Mouse (Mus musculus): ENCODE measurements at regions not wholly inside any gene's neighbourhood (a gene's known extent, or its start where the extent isn't known, plus 50 kb on each side); places are given as distances from the start of the nearest gene placed in this dataset.

DNA sequence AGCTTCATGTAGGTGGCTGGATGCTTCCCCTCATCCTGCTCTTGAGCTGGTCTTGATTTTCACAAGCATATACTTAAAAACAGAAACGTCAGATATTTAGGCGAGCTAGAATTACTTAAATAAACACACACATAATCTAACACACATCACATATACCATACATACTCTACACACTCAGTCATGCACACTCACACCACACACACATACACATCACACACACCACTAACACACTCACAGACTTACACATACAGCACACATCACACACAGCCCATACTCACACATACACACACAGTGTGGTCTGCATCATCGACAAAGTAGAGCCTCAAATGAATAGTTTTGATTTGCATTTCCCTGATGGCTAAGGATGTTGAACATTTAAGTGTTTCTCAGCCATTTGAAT lies 116.9 kb downstream of the Spry2 start:
- no peak for DNase-seq (ENCODE audit: low read depth)

DNA sequence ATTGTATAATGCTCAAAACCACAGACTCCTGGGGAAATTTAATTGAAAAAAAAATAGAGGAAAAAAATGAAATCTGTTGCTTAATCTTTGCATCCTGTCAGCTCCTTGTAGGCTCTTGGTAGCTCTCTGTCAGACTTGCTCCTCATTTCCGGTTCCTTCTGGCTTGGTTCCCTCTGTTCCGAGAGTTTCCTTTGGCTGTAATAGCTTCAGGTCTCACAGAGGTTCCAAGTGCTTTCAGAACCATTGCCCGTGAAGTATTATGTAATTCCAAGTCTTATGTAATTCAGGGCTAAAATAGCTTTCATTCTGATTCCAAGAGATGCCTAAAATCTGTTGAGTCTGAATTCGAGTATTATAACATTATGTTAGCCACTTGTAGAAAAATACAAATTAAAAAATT lies 117.3 kb downstream of the Spry2 start:
- peak; percentile 66 for DNase-seq (ENCODE audit: low read depth)

DNA sequence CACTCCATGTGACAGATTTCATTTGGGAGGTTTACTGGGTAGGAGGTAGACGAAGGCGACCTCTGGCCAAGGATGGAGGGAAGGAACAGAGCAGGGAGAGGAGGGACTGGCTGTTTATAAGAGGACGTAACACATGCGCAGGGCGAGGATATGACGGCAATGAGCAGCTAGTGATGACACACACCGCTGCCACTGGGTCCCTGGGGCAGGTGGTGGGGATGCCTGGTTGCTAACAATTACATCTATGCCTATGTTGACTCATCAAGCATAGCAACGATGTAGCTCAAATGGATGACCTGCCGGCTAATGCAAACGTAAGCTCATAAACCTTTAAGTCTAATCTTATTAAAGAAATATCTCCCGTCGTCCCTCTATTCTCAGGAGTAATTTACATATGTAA lies 122.9 kb downstream of the Spry2 start:
- no peak for DNase-seq (ENCODE audit: low read depth)

DNA sequence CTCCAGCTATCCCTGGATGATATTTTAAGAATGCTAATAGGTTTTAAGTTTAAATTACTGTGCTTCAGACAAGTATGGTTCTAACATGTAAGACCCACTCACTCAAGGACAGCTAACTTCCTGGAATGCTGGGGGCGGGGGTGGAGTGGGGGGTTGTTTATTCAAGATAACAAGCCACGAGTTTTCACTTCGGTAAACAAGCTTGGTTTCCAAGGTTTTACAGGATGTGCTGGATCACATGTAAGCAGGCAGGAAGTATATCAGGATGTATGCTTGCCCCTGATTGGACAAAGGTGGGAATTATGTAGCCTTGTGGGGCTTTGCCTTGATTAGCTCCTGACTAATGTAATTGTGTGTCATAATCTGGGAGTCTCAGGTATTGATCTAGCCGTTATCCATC lies 129.5 kb downstream of the Spry2 start:
- no peak for DNase-seq (ENCODE audit: low read depth)

DNA sequence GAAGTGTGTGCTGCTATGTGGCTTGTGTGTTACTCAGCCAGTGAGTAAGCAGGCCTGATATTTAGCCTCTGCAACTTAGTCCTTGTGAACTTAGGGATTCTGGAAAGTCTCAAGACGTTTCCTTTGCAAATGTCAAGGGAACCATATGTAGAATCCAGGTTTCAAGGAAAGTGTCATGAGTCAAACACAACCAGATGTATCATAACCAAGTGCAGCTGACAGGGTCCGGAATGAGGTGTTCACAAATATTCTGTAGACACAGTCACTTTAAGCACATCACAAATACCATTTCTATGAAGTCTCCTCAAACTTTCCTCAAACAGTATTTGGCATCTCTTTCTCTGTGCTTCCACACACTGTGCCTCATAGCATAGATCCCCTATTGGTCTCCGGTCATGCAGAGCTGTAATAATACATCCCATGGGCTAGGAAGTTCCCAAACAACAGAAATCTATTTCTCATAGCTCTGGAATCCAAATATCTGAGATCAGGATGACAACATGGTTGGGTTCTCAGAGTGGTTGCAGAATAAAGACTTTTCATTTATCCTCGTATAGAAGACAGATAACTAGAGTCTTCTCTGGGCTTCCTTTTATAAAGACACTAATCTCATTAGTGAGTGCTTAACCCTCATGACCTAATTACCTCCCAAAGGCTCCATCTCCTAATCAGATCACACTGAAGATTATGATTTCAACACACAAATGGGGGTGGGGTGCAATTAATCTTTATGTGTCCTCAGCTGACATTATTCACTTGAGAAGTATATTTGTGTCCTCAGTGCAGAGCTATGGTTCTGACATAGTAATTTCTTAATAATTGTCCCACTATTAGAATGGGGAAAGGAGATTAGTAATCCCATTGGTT lies 143.9 kb downstream of the Spry2 start:
- no peak for DNase-seq (ENCODE audit: low read depth)

DNA sequence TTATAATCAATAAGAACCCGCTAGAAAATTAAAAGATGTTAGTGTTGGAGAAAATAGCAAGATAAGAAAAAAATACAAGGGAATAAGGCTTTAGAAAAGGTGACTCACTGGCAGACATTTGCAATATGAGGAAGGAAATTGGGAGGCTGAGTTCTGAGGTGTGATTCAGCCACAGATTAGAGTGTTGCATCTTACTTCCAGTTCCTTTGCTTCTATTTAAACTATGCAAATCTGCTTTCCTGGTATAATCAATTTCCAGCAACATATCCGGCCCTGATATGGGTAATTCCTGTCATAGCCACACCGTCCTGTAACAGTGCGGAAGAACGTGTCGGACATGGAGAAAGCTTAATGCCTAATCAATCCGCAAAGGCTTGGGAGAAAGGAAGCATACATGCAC lies 144.9 kb downstream of the Spry2 start:
- no peak for DNase-seq (ENCODE audit: low read depth)

DNA sequence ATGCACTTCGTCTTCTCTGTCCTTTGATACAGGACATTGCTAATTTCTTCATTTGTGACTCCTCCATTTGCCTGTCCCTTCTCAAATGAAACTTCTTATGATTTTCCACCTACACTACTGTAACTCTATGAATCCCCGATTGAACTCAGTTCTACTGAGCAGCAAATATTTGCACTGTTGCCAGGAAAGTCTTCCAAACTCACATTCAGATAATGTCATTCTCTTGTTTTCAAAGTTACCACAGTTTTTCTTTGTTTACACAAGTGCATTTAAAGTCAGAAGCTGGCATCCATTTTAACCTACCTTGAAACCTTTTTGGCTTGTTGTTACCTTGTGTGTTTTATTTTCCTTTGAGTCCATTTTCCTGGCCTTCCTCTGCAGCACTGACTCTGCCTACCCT lies 152.0 kb downstream of the Spry2 start:
- DNase-seq (ENCODE audit: low read depth), result no peak

DNA sequence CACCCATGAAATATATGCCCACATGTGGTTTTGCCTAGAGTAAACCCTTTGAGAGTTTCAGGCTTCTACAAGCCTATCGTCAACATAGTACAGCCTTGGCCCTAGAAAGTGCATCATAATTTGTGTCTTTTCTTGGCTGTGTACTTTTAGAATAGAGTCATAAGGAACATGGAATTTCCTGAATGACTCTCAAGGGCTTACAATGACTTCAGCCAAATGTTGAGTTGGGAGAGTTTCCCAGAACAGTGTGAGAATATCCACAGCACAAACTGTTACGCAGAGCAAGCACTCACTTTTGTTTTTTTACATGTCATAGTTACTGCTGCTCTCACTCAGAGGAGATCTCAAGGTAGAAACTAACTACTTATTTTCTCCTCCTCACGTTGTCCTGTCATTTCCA lies 152.5 kb downstream of the Spry2 start:
- DNase-seq (ENCODE audit: low read depth), result no peak

DNA sequence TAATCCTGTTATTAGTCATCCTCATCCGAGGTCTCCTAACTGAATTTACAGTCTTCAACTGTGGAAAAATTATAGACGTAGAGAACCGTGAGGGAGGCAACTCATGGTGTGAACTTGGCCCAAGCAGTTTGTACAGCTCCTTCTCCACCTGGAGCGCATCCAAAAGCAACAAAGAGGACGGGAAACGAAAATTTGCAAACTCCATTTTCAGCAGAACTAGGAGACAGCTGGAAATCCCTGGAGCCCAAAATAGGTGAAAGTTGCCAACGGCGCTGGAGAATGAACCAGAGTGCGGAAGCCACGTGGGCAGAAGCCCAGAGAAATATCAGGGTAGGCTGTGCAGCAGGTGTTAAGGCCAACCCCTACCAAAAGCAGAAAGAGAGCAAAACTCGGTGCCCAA lies 155.7 kb downstream of the Spry2 start:
- DNase-seq (ENCODE audit: low read depth), result no peak

DNA sequence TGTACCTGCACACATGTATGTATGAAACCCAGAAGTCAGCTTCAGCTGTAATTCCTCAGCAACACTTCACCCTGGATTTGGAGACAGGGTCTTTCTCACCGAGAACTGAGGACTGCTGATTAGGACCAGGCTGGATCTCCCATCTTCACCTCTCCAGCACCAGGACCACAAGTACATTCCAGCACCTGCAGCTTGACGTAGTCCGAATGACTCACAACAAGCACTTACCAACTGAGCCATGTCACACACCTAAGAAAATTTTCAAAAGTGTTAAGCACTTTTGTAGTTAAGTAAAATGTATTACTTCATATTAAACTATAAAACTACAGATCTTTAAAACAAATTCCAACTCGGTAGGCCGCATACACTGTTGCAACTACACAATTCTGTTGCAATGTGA lies 158.1 kb downstream of the Spry2 start:
- DNase-seq (ENCODE audit: low read depth), result no peak

DNA sequence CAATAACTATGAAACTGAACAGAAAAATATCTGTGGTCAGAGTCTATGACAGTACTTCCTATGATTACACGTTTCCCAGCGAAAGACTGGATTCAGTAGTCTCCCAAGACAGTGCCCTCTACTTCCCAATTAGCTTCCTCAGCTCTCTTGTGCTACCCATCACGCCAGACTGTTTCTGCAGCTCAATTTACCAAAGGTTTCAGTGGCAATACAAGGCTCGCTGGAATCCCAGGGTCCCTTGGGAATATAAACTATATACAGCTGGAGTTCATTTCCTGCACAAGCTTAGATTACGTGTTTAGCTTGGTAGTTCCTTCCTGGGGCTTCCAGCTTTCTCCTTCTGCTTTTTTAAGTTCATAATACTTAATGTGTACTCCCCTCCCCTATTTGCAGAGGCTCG lies 160.3 kb downstream of the Spry2 start:
- no peak for DNase-seq (ENCODE audit: low read depth)

DNA sequence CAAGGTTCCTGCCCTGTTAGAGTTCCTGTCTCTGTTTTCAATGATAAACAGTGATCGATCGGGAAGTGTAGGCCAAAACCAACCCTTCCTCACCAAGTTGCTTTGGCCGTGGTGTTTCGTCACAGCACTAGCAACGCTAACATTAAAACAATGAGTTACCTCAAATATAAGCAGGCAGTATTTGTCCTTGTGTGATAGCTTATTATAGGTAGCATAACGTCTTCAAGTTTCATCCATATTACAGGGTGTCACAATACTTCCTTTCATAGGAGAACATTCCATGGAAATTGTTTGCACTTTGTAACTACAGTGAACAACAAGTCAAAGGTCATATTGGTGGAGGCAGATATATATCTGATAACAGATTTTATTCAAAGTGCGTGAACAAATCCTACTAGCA lies 162.3 kb downstream of the Spry2 start:
- DNase-seq (ENCODE audit: low read depth), result no peak

DNA sequence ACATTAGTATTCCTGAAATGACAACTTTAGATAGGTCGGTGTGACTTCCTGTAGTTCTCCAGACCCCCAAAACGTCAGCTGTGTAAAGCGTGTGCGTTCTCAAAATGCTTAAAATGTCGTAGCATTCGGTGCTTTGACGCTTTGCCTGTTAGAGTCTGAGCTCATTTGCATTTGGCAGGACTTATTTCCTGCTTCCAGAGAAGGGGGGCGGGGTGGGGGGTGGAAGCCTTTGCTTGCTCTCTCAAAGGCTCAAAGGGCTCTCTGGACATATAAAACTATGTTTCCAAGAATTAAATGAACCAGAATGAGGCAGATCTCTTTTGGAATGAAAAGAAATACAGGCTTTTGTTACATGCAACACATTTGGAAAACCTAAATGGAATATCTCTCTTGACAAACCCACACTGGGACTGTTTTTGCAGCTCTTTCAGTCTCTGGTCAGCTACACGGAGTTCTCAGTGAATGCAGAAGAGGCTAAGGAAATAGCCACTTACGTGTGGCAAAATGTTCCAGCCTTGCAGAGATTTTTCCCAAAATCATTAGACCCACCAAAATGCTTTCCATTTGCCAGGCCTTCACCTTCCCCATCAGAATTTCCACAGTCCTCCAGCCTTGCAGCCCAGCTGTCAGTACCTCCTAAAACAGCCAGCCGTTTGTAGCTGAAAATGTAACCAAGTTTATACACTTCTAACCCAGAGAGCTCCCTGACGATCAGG lies 163.4 kb downstream of the Spry2 start:
- DNase-seq (ENCODE audit: low read depth), result no peak

DNA sequence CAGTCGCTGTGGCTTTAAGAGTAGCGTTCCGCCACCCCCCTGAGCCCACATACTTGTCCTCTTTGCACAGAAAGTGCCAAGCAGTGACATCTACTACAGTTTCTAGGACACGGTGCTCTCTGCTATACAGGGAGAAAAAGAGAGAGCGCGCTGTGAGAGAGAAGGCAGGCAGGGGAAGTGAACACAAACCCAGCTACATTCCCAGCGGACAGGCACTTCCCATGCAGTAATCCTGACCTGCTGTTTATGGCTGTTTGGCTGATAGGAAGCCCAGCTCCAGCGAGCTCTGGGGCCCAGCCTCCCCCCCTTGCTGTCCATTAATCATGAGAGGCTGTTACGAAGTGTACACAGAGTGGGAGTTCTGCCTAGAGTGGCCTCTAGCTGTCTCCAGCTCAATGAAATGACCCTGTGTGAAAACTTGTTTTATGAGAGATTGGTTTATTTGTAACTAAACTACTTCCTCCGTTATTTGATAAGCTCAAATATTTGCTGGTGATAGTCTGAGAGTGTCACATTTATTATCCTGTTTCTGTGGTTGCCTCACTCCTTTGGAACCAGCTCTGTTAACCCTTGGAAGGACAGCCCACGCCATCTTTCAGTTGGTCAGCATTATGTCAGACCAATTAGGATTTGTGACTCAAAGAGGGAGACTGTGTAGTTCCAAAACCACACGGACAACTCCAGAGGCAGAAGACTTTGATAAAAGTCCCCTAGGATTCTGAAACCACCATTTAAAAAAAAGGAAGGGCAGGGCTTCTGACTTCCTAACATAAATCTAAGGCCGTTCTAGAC lies 164.2 kb downstream of the Spry2 start:
- no peak for DNase-seq (ENCODE audit: low read depth)

DNA sequence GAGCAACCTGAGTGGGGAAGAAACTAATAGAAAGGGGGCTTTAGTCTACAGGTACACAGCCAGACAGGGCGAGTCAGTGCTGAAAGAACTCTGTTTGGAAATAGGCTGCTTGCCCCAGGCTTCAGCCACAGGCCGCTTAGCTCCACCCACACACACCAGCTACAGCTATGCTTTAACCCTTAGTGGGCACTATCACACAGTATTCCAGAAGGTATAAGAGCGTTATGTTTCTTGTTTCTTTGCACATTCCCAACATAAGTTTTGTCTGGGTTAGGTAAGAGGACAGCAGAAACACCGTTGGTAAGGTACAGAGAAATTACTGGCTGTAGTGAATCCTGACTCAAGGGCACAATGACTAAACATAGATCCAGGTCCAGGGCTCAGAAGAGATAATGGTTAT lies 165.8 kb downstream of the Spry2 start:
- no peak for DNase-seq (ENCODE audit: low read depth)

DNA sequence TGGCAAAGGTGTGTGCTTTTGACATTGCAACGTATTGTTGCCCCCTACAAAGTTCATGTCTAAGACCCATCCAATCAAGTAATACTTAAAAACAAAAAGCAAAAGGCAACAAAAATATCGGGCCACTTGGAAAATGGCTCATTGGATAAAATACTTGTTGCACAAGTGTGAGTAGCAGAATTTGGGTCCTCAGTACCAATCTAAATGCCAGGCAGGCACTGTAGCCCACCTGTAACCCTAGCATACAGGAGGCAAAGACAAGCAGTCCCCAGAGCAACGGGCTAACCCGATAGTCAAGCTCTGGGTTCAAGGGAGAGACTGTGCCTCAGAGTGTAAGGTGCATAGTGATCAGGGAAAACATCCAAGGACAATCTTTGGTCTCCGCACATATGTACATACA lies 167.8 kb downstream of the Spry2 start:
- DNase-seq (ENCODE audit: low read depth), result no peak

DNA sequence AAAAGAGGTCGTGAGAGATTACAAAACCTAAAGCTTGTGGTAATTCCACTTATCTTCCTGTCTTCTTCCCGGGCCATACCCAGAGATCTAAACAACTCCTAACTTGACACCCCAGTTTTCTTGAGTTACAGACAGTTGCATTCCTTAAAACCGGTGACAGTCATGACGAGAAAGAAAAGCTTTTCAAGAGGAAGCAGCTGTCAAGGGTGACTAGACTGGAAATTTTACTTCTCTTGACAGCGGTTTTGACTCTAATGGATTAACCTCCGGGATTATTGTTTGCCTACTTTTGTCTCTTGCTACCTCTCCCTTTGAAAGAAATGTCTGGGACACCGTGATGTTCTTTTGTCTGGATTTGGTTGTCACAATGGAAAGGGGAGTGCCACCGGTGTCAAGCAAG lies 170.9 kb downstream of the Spry2 start:
- DNase-seq (ENCODE audit: low read depth), result no peak

DNA sequence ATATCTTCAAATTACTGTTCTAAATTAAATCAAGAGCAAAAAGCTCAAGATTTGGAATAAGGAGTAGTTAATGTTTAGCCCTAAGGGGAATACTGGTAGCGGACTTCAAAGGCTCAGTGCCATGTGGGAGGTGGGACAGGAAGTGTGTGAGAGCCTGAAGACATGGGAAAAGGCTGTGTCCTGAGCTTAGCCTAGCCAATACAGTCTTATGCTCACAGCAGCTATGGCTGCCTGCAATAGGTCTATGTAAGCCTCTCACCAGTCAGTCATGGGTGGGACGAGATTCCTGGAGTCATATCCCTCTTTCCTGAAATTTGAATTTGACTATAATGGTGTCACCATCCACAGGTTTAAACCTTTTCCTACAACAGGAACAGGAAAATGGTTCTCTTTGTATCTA lies 173.7 kb downstream of the Spry2 start:
- no peak for DNase-seq (ENCODE audit: low read depth)

DNA sequence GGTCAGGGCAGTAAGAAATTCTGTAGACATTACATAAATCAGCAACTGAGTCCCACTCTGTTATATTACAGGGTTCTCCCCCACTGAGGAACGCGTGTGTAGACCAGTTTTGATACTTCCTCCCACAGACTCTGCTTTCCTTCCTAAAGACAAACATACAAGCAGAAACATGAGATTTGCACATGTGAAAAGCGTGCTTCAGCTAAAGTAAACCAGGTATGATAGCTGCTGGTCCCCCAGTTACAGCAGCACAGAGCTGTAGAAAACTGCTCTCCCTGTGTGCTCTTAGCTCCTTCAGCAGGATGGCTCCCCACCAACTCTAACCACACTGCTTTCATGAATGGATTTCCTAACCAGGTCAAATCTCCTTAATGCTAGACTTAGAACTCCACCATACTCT lies 175.0 kb downstream of the Spry2 start:
- DNase-seq (ENCODE audit: low read depth), result no peak

DNA sequence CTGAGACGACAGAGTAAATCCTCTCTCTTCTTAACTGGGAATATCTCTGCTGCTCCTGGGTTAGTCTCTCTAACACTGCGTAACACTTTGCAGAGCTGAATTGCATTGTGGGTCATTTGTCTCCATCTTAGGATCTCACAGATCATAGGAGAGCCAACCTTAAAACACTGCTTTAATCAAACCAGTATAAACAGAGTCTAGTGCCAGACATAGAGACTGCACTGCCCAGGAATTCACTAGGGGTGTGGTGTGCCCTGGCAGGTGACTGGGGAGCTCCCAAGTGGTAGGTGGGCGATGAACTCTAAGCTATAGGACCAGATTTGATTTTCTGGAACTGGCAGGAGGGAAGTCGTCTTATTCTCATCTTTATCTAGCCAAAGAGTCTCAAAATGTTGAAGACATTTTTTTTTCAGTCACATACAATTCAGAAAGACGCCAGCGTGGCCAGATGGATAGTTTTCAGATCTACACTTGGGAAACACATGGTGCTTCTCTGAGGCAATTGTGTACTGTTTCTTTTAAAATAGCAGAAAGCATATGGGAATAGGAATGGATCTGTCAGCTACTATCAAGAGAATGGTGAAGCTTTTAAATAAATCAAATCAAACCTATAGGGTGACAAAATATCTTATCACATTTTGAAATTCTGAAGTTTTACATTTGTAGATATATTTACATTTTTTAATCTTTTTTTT lies 175.7 kb downstream of the Spry2 start:
- DNase-seq (ENCODE audit: low read depth), result no peak

DNA sequence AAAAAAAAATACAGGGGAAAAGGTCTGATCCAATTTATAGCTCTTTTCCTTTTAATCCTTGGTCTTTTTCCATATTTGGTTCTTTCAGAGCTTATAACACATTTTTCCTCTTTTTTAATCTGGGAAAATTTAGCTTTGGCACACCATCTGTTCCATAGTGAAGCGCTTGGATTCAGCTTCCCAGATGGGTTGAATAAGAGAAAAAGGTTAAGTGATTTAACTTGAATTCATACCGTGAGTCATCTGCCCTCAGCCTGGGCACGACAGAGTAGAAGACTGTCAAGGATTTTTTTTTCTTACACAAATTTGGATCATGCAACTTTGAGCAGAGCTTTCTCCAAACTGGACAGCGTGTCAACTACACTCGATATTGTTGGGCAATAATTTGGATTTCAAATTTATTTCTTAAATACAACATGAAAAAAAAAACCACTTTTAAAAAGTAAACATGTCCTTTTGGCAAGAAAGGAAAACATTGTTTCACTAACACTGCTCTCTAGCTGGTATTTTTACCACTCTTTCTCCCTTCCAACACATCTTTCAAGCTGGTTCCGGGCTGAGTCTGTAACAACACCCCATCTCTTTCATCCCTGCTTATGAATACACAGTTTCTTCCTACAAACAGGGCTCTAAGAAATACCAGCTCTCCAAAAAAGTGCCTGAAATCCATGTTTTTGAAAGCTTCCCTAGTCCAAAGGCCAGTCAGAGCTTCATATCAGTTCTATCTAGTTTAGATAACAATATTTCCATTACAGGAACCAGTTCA lies 177.8 kb downstream of the Spry2 start:
- no peak for DNase-seq (ENCODE audit: low read depth)
